Mouse (Mus musculus): ENCODE measurements at regions not wholly inside any gene's neighbourhood (a gene's known extent, or its start where the extent isn't known, plus 50 kb on each side); places are given as distances from the start of the nearest gene placed in this dataset.

- DNase-seq (ENCODE audit: extremely low spot score), result no peak
Observed at GRCm38 (mm10) chr16:12903161-12903560, 206.3 kb upstream of the Ercc4 start.

- DNase-seq (ENCODE audit: extremely low spot score), result no peak
Observed at GRCm38 (mm10) chr16:12904937-12905336, 204.5 kb upstream of the Ercc4 start.

- no peak for DNase-seq (ENCODE audit: extremely low spot score)
Observed at GRCm38 (mm10) chr16:12924668-12925067, 184.8 kb upstream of the Ercc4 start.

GRCm38 (mm10) chr16:12925931-12926330 is 183.6 kb upstream of the Ercc4 start:
- DNase-seq (ENCODE audit: extremely low spot score), result no peak

DNA sequence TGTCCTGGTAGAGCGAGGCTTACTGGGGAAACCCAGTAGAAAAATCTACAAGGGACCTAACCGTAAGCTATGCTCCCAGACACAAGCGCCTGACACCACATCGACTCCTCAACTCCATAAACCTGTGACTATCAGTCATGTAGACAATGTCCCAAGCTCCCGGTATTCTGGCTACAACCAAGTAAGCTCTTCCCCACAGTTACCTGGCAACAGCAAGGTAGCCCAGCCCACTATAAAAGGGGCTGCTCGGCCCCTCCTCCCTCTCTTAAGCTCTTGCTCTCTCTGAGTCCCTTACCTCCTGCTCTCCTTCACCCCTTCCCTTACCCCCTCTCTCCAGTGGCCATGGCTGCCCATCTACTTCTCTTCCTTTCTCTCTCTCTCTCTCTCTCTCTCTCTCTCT is 178.4 kb upstream of the Ercc4 start:
- DNase-seq (ENCODE audit: extremely low spot score), result no peak

- no peak for DNase-seq (ENCODE audit: extremely low spot score)
Observed at GRCm38 (mm10) chr16:12932959-12933358, 176.5 kb upstream of the Ercc4 start.

DNA sequence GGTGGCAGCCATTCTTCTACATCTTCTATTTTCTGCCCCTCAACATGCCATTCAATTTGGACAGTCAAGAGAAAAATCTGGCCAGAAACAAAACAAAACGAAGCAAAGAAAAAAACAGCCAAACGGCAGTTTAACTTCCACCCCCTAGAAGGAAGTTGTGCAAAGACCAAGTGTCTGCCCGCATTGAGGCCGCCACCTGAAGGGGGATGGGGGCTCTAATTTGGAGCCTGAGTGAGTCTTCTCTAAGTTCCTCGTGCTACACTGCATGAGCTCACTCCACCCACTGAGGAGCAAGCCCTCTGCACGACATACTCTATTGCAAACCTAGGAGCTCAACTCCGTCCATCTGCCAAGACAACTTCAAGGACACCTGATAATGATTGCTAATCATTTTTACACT is 174.9 kb upstream of the Ercc4 start:
- no peak for DNase-seq (ENCODE audit: extremely low spot score)

DNA sequence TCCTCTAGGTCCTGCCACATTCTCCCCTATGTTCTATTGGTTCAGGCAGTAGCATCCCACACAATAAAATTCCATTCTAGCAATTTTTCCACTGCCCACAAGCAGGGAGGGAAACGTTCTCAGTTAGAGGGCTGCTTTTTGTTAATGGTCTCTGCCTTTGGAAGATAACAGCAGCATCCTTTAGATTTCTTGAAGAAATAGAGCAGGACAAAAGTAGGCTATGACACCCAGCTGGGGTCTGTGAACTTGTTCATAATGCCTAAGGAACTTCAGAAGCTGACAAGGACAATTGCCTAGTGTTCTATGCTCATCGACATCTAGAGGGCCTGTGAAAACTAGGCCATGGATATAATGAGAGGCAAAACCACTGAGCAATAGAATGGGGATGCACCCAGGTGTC is 174.2 kb upstream of the Ercc4 start:
- no peak for DNase-seq (ENCODE audit: extremely low spot score)

DNA sequence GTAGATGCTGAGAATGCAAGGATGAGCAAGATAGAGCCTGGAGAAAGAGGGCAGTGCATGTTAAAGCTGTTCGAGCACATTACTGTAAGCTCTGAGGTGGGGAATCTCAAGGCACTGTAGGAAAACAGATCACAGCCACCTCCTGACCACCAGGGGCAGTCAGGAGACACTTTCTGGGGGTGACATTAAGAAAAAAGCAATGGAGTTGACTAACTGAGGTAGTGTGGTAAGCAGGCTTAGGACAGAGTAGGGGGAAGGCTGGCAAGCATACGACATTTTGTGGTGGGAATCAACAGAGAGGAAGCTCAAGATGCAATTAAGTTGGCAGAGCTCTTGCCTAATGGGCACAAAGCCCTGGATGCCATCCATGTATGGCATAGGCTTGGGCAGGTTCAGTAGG is 172.9 kb upstream of the Ercc4 start:
- DNase-seq (ENCODE audit: extremely low spot score), result no peak

- DNase-seq (ENCODE audit: extremely low spot score), result no peak
Observed at GRCm38 (mm10) chr16:12938563-12938962, 170.9 kb upstream of the Ercc4 start.

- no peak for DNase-seq (ENCODE audit: extremely low spot score)
Observed at GRCm38 (mm10) chr16:12951176-12951575, 158.3 kb upstream of the Ercc4 start.

- DNase-seq (ENCODE audit: extremely low spot score), result no peak
Observed at GRCm38 (mm10) chr16:12954028-12954427, 155.5 kb upstream of the Ercc4 start.

DNA sequence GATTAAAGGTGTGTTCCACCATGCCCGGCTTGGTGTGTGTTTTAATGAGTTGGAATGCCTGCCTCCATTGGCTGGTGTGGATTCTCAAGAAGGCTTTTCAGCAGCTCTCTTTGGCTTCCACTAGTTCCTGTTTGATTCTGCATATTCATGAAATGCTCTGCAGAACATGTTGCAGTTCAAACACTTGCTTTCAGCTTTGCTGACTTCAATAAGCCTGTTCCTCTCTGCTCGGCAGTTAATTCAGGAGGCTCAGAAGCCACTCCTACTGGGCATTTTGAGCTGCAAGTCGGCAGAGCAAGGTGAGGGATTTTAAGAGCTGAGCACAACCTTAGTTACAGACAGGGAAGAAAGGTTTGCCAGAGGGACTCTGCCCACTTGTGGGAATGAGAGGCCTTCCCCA is 153.1 kb upstream of the Ercc4 start:
- no peak for DNase-seq (ENCODE audit: extremely low spot score)

GRCm38 (mm10) chr16:12960885-12961284 is 148.6 kb upstream of the Ercc4 start:
- no peak for DNase-seq (ENCODE audit: extremely low spot score)

DNA sequence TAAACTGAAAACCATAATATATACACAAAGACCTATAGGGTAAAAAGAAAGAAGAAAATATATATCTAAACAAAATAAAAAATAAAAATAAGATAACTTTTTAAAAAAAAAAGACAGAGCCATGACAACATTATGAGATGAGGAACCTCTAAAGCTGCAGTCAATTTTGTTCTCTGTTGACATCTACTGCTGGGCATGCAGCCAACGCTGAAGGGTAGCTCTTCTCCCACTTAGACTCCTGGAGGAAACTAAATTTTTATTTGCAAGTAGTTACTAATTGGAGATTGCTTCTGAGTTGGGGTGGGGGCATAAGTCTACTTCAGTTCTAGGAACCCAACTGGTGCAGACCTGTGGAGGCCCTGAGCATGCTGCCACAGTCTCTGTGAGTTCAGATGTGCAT is 126.8 kb upstream of the Ercc4 start:
- DNase-seq (ENCODE audit: extremely low spot score), result no peak

DNA sequence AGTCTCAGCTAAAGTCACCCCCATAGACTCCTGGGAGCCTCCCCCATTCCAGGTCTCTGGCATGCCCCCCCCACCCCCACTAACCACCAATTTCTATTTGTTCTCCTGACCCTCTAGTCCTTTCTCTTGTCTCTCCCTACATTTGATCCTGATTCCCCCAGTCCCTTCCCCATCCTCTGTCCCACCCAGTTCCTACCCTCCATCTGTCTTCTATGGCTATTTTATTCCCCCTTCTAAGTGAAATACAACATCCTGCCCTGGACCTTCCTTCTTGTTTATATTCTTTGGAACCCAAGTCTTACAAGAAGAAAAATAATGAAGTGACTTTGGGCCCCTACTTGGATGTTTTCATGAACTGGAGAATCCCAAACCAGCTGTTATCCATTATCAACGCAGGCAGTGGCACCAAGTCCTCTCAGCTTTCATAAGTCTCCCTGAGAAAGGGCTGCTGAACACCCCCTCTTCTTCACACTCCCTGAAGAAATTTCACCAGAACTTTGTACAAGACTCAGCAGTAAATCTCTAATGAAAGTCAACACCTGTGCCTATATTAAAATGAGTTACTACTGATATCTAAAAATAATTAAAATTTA is 108.1 kb upstream of the Ercc4 start:
- DNase-seq (ENCODE audit: extremely low spot score), result no peak

GRCm38 (mm10) chr16:13012863-13013262 is 96.6 kb upstream of the Ercc4 start:
- DNase-seq (ENCODE audit: extremely low spot score), result no peak

DNA sequence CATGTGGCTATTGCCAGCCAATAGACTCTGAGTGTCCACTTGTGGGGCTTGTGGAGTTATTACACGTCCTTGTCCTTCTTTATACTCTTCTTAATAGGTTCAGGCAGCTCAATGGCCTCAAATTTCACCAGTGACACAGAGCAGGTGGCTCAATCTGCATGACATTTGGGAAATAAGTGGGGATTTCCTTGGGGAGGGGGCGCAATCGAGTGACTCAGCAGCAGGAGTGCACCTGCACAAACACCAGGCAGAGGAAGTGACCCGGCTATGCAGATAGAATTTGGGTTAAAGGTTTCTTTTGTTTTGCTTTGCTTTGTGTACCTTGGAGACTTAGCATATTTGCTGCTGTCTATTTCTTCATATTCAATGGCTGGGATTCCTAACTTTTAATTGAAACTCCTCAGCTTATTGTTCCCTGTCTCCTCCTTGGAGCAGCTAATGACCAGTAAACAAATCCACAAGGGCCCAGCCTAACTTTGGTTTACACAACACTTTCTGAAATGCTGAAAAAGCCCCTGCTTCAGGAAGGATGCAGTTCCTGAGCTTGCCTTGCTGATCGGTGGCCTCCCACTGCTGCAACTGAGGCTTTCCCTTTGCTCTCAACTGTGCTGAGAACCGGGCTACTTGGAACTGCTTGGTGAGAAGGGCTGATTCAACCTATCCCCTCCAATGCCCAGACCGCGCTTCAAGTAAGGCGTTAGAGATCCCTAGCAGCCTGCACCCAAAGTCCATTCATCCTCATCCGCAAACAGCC is 95.4 kb upstream of the Ercc4 start:
- DNase-seq (ENCODE audit: extremely low spot score), result no peak

DNA sequence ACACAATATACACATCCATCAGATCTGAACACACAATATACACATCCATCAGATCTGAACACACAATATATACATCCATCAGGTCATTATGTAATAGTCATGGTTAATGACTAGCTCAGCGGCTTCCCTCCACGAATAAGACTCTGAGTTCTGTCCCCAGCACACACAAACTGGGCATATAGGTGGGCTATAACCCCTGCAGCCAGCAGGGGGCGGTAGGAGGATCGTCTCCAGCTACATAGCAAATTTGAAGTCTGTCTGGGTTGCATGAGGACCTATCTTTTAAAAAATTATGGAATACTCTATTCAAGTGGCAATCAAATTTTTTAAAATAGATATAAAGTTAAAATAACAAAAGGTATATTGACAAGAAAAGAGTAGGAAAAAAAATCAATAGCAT is 86.6 kb upstream of the Ercc4 start:
- DNase-seq (ENCODE audit: extremely low spot score), result no peak

DNA sequence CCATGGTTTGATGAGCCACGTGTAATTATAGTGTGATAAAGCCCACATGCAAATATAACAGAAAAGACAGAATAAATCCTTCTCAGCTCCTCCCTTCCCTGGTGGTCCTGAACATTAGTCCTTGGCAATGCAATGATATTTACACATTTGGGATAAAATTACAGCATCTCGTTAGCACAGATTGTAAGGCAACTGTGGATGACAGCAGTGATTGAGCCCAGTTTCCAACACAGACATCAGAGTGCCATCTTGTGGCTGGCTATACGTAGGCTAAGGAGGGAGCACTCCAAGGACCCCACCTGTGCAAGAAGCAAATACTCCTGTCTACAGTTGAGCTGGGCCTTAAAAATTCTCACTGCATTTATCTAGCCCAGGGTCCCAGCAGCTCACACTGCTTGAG is 84.1 kb upstream of the Ercc4 start:
- peak; percentile 7 for DNase-seq (ENCODE audit: extremely low spot score)

GRCm38 (mm10) chr16:13034136-13034535 is 75.3 kb upstream of the Ercc4 start:
- no peak for DNase-seq (ENCODE audit: extremely low spot score)

DNA sequence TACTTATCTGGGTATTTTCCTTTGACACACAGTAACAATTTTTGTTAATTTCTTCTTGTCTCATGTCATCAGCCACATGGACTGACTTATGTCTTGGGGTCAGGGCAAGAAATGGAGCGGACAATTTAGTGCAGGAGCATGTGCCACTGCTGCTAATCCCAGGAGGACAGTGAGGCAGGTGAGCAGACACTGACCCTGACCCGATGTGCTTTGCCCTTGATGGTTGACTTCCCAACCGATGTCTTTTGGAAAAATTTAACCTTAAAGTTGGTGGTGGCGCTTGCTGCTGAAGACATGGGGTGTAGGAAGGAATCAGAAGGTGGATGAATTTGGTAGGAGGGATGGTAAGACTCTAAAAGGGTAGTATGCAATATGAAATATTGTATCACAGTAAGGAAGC is 72.9 kb upstream of the Ercc4 start:
- no peak for DNase-seq (ENCODE audit: extremely low spot score)

DNA sequence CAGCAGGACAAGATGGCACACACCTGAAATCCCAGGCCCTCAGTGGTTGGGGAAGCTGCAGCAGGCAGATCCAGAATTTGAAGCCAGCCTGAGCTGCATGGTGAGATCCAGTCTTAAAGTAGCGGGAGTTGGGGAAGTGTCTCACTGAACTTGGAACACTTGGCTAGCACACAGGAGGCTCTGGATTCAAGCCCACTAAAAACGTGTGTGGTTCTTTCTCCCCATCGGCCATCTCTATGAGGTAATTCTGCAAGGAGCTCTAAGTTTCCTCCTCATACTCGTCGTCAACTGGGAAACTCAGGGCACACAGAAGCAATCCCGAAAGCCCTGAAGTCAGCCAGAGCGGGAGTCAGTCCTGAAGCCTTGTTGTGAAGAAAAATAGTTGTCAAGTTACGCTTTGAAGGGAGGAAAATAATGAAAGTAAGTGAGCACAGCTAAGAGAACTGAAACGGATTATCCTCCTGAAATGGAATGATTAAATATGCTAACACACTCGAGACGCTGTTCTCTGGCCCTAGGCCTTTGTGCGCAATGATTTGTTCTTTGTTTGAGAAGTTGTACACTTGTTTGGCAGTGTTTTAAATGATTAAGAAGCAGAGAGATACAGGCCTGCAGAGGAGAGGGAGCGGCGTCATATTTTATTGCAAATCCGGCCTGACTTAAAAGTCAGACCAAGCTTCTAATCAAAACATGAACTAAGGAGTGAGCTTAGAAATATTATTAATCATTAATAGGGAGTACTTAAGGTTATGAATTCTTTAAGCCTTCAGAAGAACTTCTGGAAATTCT is 69.0 kb upstream of the Ercc4 start:
- DNase-seq (ENCODE audit: extremely low spot score), result no peak
